Mouse (Mus musculus) CH12.LX (cell line): Measurements from ENCODE around the gene Nup62.

Source experiments
- CTCF ChIP-seq, 2 experiments: IDR thresholded peaks in 1 of 2; conservative IDR thresholded peaks in 1 of 2; 2 replicates each; pipeline ENCODE4 v1.5.1; 2011 to 2012; ENCODE audit warnings: low read depth in 2 of 2, low read length in 2 of 2, improper control_type of control experiment in 1 of 2, inconsistent platforms in 1 of 2, mild to moderate bottlenecking in 1 of 2, moderate library complexity in 1 of 2
- IRF4 ChIP-seq: IDR thresholded peaks from 2 replicates; pipeline ENCODE4 v1.6.1; 2014; ENCODE audit warnings: low read depth, mild to moderate bottlenecking, inconsistent platforms, low read length, improper control_type of control experiment
- JUND ChIP-seq: conservative IDR thresholded peaks from 2 replicates; pipeline ENCODE4 v1.6.1; 2011; ENCODE audit warnings: low read depth, low read length, improper control_type of control experiment
- MAFK ChIP-seq: IDR thresholded peaks from 2 replicates; pipeline ENCODE4 v1.6.1; 2011; ENCODE audit warnings: low read length, improper control_type of control experiment; ENCODE audit not compliant: insufficient replicate concordance
- POLR2A ChIP-seq: IDR thresholded peaks from 2 replicates; pipeline ENCODE4 v1.6.1; 2011; ENCODE audit warnings: low read depth, mild to moderate bottlenecking, improper control_type of control experiment, low read length
- POLR2AphosphoS2 ChIP-seq: IDR thresholded peaks from 2 replicates; pipeline ENCODE4 v1.6.1; 2011; ENCODE audit warnings: low read depth, low read length, improper control_type of control experiment
- SMC3 ChIP-seq: IDR thresholded peaks from 2 replicates; pipeline ENCODE4 v1.6.1; 2011; ENCODE audit warnings: low read depth, low read length, improper control_type of control experiment
- USF2 ChIP-seq: conservative IDR thresholded peaks from 2 replicates; pipeline ENCODE4 v1.6.1; 2011; ENCODE audit warnings: low read depth, low read length, improper control_type of control experiment

GRCm38 (mm10) chr7:44871181-44871580, 55.3 kb downstream of the Nup62 start:
- TF ChIP-seq JUND = no peak
- no peak for TF ChIP-seq CTCF (conservative IDR thresholded peaks at IDR 0.05 in 1 of 2, IDR thresholded peaks at IDR 0.05 in 1 of 2; ENCODE audit: low read depth in 2 of 2, low read length in 2 of 2)
- TF ChIP-seq POLR2A = no peak
- TF ChIP-seq IRF4 = no peak
- no peak for TF ChIP-seq MAFK
- TF ChIP-seq USF2 = no peak
- no peak for TF ChIP-seq SMC3
- TF ChIP-seq POLR2AphosphoS2 = no peak
